Mouse (Mus musculus): ENCODE data around the gene Tbc1d16.
"Not testable (repeated sequence)": the region's sequence is repeated elsewhere in the genome, so short reads cannot be mapped to it uniquely, and the experiment has no call there.

Gene Tbc1d16

GRCm38 (mm10) chr11:119228091-119228781, at the start of gene Tbc1d16, which contains the start of gene Ccdc40:
Tbc1d16 (minus strand) TSS chr11:119228499.
Ccdc40 (plus strand) TSS chr11:119228572.
- DNase-seq (ENCODE audit: low spot score in 2 of 2): peak; percentile 34 to 53

DNA sequence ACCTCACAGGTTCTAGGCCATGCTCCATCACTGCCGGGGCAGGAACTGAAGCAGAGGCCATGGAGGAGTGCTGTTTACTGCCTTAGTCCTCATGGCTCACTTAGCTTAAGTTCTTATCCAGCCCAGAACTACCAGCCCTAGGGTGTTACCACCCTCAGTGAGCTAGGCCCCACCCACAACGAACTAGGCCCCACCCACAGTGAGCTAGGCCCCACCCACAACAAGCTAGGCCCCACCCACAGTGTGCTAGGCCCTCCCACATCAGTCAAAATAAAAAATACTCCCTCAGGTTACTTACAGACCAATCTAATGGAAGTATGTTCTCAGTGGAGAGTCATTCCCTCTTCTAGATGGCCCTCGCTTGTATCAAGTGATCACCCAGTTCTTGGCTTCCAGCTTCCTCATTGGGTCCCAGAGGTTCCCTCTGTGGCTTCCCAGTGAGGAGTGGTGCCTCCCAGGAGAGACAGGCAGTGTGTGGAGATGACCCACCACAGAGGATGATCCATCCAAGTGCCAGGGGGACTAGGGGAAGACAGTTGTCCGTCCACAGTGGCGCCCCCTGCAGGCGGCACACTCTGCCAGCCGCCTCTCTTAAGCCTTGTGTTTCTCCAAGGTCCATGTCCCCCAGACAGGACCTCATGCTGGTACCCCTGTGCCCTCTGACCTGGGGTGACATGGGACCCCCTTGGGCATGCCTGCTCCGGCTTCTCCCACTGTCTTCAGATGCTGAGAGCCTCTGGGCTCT, 45.1 kb upstream of the Tbc1d16 start:
- peak in 1 of 2 experiments; percentile 23 for DNase-seq (ENCODE audit: low spot score in 2 of 2)

- not testable (repeated sequence) for DNase-seq (ENCODE audit: low spot score in 2 of 2)
Observed at GRCm38 (mm10) chr11:119272492-119272891, 44.2 kb upstream of the Tbc1d16 start.

- no peak for DNase-seq (ENCODE audit: low spot score in 2 of 2)
Observed at GRCm38 (mm10) chr11:119268557-119269195, 40.4 kb upstream of the Tbc1d16 start.

- peak; percentile 91 to 98 for DNase-seq (ENCODE audit: low spot score in 2 of 2)
Observed at GRCm38 (mm10) chr11:119267768-119268556, 39.7 kb upstream of the Tbc1d16 start, which contains the start of gene Gaa. Gaa (plus strand) TSS chr11:119267887.

DNA sequence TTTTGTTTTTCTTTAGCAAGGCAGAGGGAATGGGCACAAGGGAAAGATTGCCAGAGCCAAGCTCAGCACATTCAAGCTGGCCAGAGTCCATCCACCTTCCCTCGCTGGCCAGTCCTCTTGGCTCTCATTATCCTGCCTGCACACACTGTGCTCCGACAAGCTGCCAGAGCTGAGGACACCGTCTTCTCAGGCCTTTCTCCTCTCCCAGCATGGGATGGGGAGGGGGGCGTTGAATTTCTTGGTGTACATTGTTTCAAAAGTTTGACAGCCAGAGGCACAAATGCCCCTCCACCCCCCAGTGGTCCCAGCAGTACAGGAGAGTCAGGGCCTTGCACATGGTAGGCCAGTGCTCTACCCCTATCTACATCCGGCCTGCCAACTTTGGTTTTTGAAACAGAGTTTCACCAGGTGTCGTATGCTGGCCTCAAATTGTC, 39.0 kb upstream of the Tbc1d16 start:
- DNase-seq (ENCODE audit: low spot score in 2 of 2): no peak

DNA sequence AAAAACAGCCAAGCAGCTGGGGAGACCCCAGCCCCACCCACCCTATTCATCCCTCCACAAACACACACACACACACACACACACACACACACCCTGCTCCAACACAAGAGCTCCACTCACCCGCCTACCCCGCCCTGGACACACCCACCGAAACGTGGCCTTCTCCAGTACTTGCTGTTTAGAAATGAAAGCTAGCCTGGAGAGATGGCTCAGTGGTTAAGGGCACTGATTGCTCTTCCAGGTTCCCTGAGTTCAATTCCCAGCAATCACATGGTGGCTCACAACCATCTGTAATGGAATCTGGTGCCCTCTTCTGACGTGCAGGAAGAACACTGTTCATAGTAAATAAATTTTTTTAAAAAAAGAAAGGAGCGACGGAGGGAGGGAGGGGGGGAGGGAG, 37.5 kb upstream of the Tbc1d16 start:
- DNase-seq (ENCODE audit: low spot score in 2 of 2): no peak

DNA sequence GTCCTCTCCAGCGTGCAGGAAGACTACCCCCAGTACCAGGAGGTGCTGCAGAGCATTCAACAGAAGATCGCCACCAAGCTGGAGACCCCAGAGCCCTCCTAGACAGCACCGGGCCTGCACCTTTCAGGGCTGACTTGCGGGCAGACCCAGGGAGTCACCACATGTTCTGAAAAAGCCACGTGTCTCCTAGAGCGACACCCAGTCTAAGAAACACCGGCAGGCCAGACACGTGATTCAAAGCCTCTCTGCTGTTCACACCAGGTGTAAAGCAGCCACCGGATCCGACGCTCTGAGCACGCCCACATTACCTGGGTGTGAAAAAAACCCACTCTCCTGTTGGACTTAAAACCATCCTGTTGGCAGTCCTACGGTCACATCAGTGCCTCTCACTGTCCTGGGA, 36.1 kb upstream of the Tbc1d16 start:
- DNase-seq (ENCODE audit: low spot score in 2 of 2): no peak

DNA sequence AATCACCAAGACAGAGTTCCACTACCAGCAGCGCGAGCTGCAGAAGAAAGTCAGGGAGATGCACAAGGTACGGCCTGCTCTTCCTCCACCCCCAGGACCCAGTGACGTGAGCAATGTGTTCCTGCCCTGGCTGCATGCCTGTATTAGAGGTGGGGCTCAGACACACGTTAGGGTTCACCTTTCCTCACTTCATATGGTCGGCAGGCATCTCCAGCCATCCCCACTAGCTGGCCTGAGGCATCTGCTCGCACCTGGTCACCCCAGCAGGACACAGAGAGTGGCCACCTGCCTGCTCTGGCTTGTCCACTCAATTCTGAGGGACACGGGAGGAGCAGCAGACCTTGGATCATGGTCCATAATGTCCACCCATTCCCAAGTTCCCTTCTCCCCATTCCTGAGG, 31.7 kb upstream of the Tbc1d16 start:
- DNase-seq (ENCODE audit: low spot score in 2 of 2): no peak

GRCm38 (mm10) chr11:119258572-119259322, 30.4 kb upstream of the Tbc1d16 start:
- no peak for DNase-seq (ENCODE audit: low spot score in 2 of 2)

DNA sequence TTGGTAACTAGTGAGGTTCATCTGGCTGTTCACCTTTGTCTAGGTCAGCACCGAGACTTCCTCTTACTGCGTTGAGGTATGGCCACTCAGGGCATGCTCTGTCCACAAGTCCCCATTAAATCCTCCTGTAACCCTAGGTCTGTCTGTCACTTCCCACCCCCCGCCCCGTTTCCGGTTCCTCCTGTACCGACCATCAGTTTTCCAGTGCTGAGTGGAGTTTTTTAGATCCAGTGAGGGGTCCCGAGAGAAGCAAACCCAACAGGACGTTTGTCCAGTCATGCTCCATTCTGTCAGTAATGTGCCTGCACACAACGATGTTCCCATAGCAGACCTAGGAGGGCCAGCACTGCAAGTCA, 29.9 kb upstream of the Tbc1d16 start:
- no peak for DNase-seq (ENCODE audit: low spot score in 2 of 2)

DNA sequence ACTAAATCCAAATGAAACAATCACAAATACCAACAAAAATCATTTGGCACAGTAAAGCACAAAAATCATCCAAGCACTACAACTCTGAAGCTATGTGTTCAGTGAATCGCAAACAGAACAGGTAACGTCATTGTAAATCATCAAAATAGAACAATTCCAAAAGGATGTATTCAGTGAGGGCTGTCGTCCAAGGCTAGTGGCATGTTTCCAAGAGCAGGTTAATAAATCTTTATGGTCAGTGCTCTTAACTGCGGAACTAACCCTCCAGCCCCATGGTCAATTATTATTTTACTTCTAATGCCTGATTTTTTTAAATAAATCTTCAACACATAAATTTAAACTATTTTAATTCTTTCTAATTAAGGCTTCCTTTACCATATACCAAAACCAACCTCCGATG, 28.3 kb upstream of the Tbc1d16 start:
- not testable (repeated sequence) for DNase-seq (ENCODE audit: low spot score in 2 of 2)

DNA sequence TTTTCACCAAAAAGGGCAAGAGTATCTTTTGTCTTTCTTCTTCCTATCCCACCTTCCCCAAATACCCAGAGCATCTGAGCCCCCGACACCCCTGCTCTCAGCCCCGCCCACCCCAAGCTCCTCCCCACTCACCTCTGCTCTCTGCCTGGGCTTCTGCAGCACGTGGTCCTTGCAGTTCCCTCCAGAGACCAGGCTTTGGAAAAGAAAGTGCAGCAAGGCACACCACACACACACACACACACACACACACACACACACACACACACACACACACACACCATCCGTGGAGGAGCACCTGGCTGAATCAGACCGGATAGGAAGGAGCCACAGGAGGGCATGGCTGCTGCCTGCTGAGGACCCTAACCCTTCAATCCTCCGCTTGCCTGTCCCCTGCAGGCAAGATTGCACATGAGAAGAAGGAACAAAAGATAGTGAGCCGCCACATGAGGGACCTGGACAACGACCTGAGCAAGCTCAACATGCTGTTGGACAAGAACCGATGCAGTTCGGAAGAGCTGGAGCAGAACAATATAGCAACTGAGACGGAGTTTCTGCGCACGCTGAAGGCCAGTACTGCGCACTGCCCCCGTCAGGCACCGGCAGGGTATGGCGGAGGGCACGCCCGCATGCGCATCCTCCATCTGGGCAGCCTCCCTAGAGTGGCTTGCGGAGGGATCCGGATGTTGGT, 24.7 kb upstream of the Tbc1d16 start:
- DNase-seq (ENCODE audit: low spot score in 2 of 2): peak; percentile 36 to 61

DNA sequence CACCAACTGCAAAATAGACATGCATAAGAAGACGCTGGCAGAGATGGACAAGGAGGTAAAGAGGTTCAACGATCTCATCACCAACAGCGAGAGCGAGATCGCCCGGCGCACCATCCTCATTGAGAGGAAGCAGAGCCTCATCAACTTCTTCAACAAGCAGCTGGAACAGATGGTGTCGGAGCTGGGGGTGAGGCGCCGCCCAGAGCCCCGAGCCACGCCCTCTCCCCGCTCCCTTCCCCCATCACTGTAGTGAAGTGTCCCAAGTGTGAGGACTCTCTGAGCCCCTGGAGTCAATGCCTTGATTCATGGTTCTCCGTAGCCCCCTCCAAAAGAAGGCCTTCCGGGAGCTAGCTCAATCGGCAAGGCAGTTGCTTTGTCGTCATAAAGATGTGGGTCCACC, 22.7 kb upstream of the Tbc1d16 start:
- DNase-seq (ENCODE audit: low spot score in 2 of 2): peak; percentile 47 to 56

GRCm38 (mm10) chr11:119249011-119249410, 20.7 kb upstream of the Tbc1d16 start:
- peak in 1 of 2 experiments; percentile 61 for DNase-seq (ENCODE audit: low spot score in 2 of 2)

DNA sequence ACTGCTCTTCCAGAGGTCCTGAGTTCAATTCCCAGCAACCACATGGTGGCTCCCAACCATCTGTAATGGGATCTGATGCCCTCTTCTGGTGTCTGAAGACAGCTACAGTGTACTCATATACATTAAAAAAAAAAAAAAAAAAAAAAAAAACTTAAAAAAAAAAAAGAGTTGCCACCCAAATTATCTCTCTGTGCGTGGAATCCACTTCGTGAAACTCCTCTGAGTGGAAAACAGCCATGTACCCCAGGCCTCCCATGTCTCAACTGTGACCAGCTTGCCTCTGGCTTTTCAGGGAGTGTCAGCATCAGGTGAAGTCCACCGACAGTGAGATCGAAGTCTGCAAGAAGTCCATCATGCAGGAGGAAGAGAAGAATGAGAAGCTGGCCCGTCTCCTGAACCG, 17.2 kb upstream of the Tbc1d16 start:
- DNase-seq (ENCODE audit: low spot score in 2 of 2): not testable (repeated sequence)

- DNase-seq (ENCODE audit: low spot score in 2 of 2): no peak
Observed at GRCm38 (mm10) chr11:119239480-119239879, 11.2 kb upstream of the Tbc1d16 start.

GRCm38 (mm10) chr11:119238305-119238721, 10.0 kb upstream of the Tbc1d16 start:
- peak; percentile 63 to 79 for DNase-seq (ENCODE audit: low spot score in 2 of 2)

- peak; percentile 22 to 41 for DNase-seq (ENCODE audit: low spot score in 2 of 2)
Observed at GRCm38 (mm10) chr11:119237568-119238304, 9.4 kb upstream of the Tbc1d16 start.

DNA sequence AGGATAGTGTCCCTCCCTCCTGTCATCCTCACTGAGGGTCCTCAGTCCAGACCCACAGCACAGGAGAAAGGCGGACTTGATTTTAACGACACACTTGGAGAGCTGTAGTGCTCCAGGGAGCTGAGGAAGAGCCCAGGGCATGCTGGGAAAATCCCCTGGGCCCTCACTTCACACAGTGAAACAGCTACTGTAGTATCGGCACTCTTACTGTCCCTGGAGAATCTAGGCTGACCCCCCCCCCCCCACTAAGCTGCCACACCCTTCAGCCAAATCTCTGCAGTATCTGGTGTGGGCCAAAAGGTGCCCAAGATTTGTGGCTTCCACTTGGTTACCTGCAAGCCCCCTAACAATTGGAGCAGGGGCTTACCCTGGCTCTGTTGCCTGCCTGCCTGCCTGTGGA, 8.7 kb upstream of the Tbc1d16 start:
- DNase-seq (ENCODE audit: low spot score in 2 of 2): no peak

All from thymus, postnatal 10 days (tissue).